In the genomic region with DNA sequence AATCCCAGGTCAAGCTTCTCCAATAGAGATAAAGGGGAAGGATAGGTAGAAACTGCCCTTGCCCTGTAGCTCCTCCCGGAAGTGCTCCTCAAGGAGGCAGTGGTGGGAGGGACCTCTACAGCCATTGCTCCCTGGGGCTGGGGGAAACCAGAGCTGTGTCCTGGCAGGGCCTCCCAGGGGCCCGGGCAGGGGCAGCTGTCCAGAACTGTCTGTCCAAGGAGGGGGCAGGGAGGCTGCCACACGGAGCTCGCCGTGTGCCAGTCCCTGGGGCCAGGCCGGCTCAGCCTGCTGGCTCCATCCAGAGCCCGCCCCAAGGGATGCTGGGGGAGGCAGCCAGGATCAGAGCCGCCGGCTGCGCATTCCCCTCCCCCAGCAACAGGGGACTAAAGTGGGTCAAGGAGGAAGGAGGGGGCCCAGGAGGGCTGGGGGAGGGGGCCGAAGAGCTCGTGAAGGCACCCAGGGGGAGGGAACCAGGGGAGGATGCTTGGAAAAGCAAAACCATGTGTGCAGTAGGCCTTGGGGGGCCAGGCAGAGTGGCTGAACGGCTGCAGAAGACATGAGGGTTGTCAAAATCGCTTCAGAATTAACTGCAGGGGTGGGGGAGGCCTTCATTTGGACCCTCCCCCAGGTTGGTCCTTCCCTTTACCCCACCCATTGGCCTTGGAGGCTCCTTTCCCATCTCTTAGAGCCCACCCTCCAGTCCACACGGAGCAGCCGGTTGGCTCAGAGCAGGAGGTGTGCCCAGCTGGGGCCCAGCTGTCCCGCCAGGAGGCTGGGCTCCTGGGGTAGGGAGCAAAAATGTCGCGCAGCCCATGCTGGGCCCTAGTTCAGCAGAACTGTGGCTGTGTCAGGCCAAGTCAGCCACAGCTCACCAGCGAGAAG, we compare ENCODE assay signal across 8 mouse cellular contexts. TPM values are rescaled to one million over a fixed set of nuclear protein-coding genes. Genes with fewer than 3 reads are reported as not detected.
DNase-seq lines count a peak whose midpoint lies in the region; ATAC-seq and TF ChIP-seq lines count a peak whose summit lies in the region.

No protein-coding gene starts in this region.

- no peaks in the 10 kb centered on the region for H3K27me3 ChIP-seq in hindbrain, embryonic 13.5 days
- no peaks in the 10 kb centered on the region for H3K27me3 ChIP-seq in limb, embryonic 13.5 days
- H3K27me3 ChIP-seq in myocyte (ENCODE audit: control insufficient read depth, insufficient read depth, insufficient read length) = no peaks in the 10 kb centered on the region

- no peaks in the 10 kb centered on the region for H3K79me2 ChIP-seq in myocyte (ENCODE audit: control insufficient read depth, insufficient read depth)

- no peak overlapping the region for H3ac ChIP-seq in myocyte (ENCODE audit: control insufficient read depth, insufficient read length)

- H3K9ac ChIP-seq in hindbrain, embryonic 13.5 days = peak overlapping the region; percentile 36
- peak overlapping the region; percentile 58 for H3K9ac ChIP-seq in limb, embryonic 13.5 days

- DNase-seq in adrenal gland, adult (ENCODE audit: inconsistent age in 2 of 2, low spot score in 1 of 2) = peak; percentile 86 to 88
- DNase-seq in cerebellum, adult 9-11 months = peak; percentile 72
- peak; percentile 37 to 52 for DNase-seq in frontal cortex, postnatal 14 days (ENCODE audit: low spot score in 2 of 2)
- no peak for DNase-seq in thymus, postnatal 10 days (ENCODE audit: low spot score in 2 of 2)
- no peak for DNase-seq in spleen, adult 18-20 months

- no peaks in the 10 kb centered on the region for H3K9me3 ChIP-seq in hindbrain, embryonic 13.5 days
- no peaks in the 10 kb centered on the region for H3K9me3 ChIP-seq in limb, embryonic 13.5 days

- peak; percentile 77 for ATAC-seq in hindbrain, embryonic 13.5 days (ENCODE audit: low FRiP score)
- peak; percentile 91 for ATAC-seq in limb, embryonic 13.5 days (ENCODE audit: low FRiP score, low read depth)

- H3K4me3 ChIP-seq in hindbrain, embryonic 13.5 days = peak overlapping the region; percentile 15
- H3K4me3 ChIP-seq in limb, embryonic 13.5 days = peak overlapping the region; percentile 33
- no peak overlapping the region for H3K4me3 ChIP-seq in myocyte

- WGBS in hindbrain, embryonic 13.5 days = 2% methylated on average over 20 of the region's 20 CpGs
- WGBS in limb, embryonic 13.5 days = 1% methylated on average over 20 of the region's 20 CpGs

- TF ChIP-seq POLR2A in myocyte (IDR thresholded peaks at IDR 0.05; ENCODE audit: insufficient read length, low read depth) = no peak

- H3K4me2 ChIP-seq in hindbrain, embryonic 13.5 days = peak overlapping the region; percentile 50
- H3K4me2 ChIP-seq in limb, embryonic 13.5 days (replicated peaks) = peak overlapping the region; percentile 74
- H3K4me2 ChIP-seq in myocyte (ENCODE audit: low read depth) = no peak overlapping the region

- peak overlapping the region; percentile 74 for H3K27ac ChIP-seq in hindbrain, embryonic 13.5 days
- peak overlapping the region; percentile 86 for H3K27ac ChIP-seq in limb, embryonic 13.5 days

- H3K4me1 ChIP-seq in hindbrain, embryonic 13.5 days (replicated peaks) = peaks cover 73% of the 10 kb centered on the region
- H3K4me1 ChIP-seq in limb, embryonic 13.5 days = peaks cover 69% of the 10 kb centered on the region

- no peaks in the 10 kb centered on the region for H3K36me3 ChIP-seq in hindbrain, embryonic 13.5 days
- H3K36me3 ChIP-seq in limb, embryonic 13.5 days = no peaks in the 10 kb centered on the region
- no peaks in the 10 kb centered on the region for H3K36me3 ChIP-seq in myocyte (ENCODE audit: control insufficient read depth, insufficient read depth)

TF ChIP-seq in myocyte, 11 proteins besides CTCF, POLR2A, EP300 and RAD21:
- TF ChIP-seq REST (IDR thresholded peaks at IDR 0.05; ENCODE audit: insufficient read depth, insufficient read length) = no peak
- TF ChIP-seq MYOD1 (IDR thresholded peaks at IDR 0.05; ENCODE audit: control insufficient read depth in 1 of 3, insufficient read length in 2 of 3, low read depth in 2 of 3) = peak in 2 of 3 experiments; percentile 13 to 38
- peak in 1 of 3 experiments; percentile 18 for TF ChIP-seq MYOG (IDR thresholded peaks at IDR 0.05; ENCODE audit: control insufficient read depth in 1 of 3, insufficient read depth in 1 of 3, insufficient read length in 2 of 3, low read depth in 2 of 3)

RNA-seq across cellular contexts. Expression of a gene that starts 20.8 kb away (rescaled TPM):
- 39.6 and 39.9 TPM in 2 replicates for polyA plus RNA-seq in hindbrain, embryonic 13.5 days (2015; fragmentation: Nextera tagmentation; extraction: Ambion mirVana)
- 26.4 and 27.2 TPM in 2 replicates for polyA plus RNA-seq in limb, embryonic 13.5 days (2015; fragmentation: Nextera tagmentation; extraction: Ambion mirVana)
- 0.04 TPM for polyA plus RNA-seq in myocyte (2012; fragmentation: generic; extraction: Trizol)

Comparison
In these comparisons a context has a peak if more than half of its experiments do, and no peak if none do; other contexts are left out.
1. DNase-seq: peak in adrenal gland, adult (2 of 2), cerebellum, adult 9-11 months (single experiment) and frontal cortex, postnatal 14 days (2 of 2); none in thymus, postnatal 10 days (0 of 2) and spleen, adult 18-20 months (0 of 2).
2. RNA of a gene that starts 20.8 kb away (polyA plus RNA-seq): 39.6 to 39.9 TPM in hindbrain, embryonic 13.5 days and 26.4 to 27.2 TPM in limb, embryonic 13.5 days; 0.04 TPM in myocyte (single experiment); every median in the first group is over 10 times any median in the second.